ENCODE assay signal across 8 mouse cellular contexts in genomic region chr1:34434660-34435160, GRCm38 (mm10). TPM values are rescaled to one million over a fixed set of nuclear protein-coding genes. Genes with fewer than 3 reads are reported as not detected.
DNase-seq lines count a peak whose midpoint lies in the region; ATAC-seq lines count a peak whose summit lies in the region.

No protein-coding gene starts in this region.

- H3K27me3 ChIP-seq in intestine, embryonic 15.5 days (replicated peaks) = no peaks in the 10 kb centered on the region

- ATAC-seq in intestine, embryonic 15.5 days = peak; percentile 21
- ATAC-seq in megakaryocyte-erythroid progenitor cell, adult 5-6 weeks (replicated peaks; ENCODE audit: low FRiP score, low TSS enrichment, poor library complexity, severe bottlenecking) = peak; percentile 15

- peak overlapping the region; percentile 67 for H3K4me2 ChIP-seq in intestine, embryonic 15.5 days (replicated peaks)

- peak overlapping the region; percentile 45; the same call in 1 of the 2 replicates for H3K27ac ChIP-seq in intestine, embryonic 15.5 days

- H3K4me3 ChIP-seq in intestine, embryonic 15.5 days (replicated peaks) = peak overlapping the region; percentile 50

- peaks cover 12% of the 10 kb centered on the region; the same call in 1 of the 2 replicates for H3K36me3 ChIP-seq in intestine, embryonic 15.5 days

- intact Hi-C loops in left cerebral cortex, postnatal 14 days (cut with DNase I) = no loop called here

- H3K9ac ChIP-seq in intestine, embryonic 15.5 days = peak overlapping the region; percentile 49

- WGBS in intestine, embryonic 15.5 days = under 1% methylated on average over 30 of the region's 30 CpGs

- DNase-seq in adrenal gland, adult 2 months = peak; percentile 94
- DNase-seq in embryo, embryonic 11 days = peak; percentile 88
- peak; percentile 81 for DNase-seq in gastrocnemius, postnatal 25 days
- DNase-seq in left cerebral cortex, postnatal 14 days (ENCODE audit: low spot score in 2 of 2) = peak; percentile 90 to 94
- peak; percentile 77 for DNase-seq in right cerebral cortex, postnatal 14 days
- peak; percentile 88 for DNase-seq in urinary bladder, postnatal 25 days (ENCODE audit: low spot score)

- peaks cover 16% of the 10 kb centered on the region; the same call in 1 of the 2 replicates for H3K9me3 ChIP-seq in intestine, embryonic 15.5 days

- peaks cover 3% of the 10 kb centered on the region for H3K4me1 ChIP-seq in intestine, embryonic 15.5 days (replicated peaks)

RNA-seq across cellular contexts. Expression of gene Ccdc115, which starts 4.8 kb away (rescaled TPM):
- total RNA-seq in adrenal gland, adult 2 months (2021) = 10 to 100 TPM; 13.5 to 16.6 TPM
- 14.0 and 16.6 TPM in 2 replicates for polyA plus RNA-seq in adrenal gland, adult 2 months (2012; rRNA removed)
- total RNA-seq in gastrocnemius, postnatal 25 days (2021) = 10 to 100 TPM; 10.2 to 10.8 TPM
- polyA plus RNA-seq in intestine, embryonic 15.5 days (2015; fragmentation: Nextera tagmentation; extraction: Ambion mirVana) = 60.9 and 61.9 TPM in 2 replicates
- 10 to 100 TPM; 16.7 to 18.7 TPM for total RNA-seq in left cerebral cortex, postnatal 14 days (2021)
- total RNA-seq in megakaryocyte-erythroid progenitor cell, adult 5-6 weeks (2014; fragmentation: Nextera tagmentation) = 35.9 and 38.8 TPM in 2 replicates
- 42.1 and 45.4 TPM in 2 replicates for total RNA-seq in megakaryocyte-erythroid progenitor cell, adult 5-6 weeks (2017)

RNA-seq across cellular contexts. Expression of gene Imp4, which starts 4.9 kb away (rescaled TPM):
- 10 to 100 TPM; 60.7 to 76.7 TPM for total RNA-seq in adrenal gland, adult 2 months (2021)
- polyA plus RNA-seq in adrenal gland, adult 2 months (2012; rRNA removed) = 36.1 and 38.1 TPM in 2 replicates
- total RNA-seq in gastrocnemius, postnatal 25 days (2021) = 10 to 100 TPM; 12.6 to 14.4 TPM
- polyA plus RNA-seq in intestine, embryonic 15.5 days (2015; fragmentation: Nextera tagmentation; extraction: Ambion mirVana) = 109 and 113 TPM in 2 replicates
- total RNA-seq in left cerebral cortex, postnatal 14 days (2021) = 10 to 100 TPM; 31.5 to 32.4 TPM
- total RNA-seq in megakaryocyte-erythroid progenitor cell, adult 5-6 weeks (2014; fragmentation: Nextera tagmentation) = 55.7 and 74.9 TPM in 2 replicates
- 27.2 and 31.5 TPM in 2 replicates for total RNA-seq in megakaryocyte-erythroid progenitor cell, adult 5-6 weeks (2017)

RNA-seq across cellular contexts. Expression of gene Ptpn18, which starts 24.9 kb away (rescaled TPM):
- 1 to 10 TPM; 2.8 to 3.3 TPM for total RNA-seq in adrenal gland, adult 2 months (2021)
- 71.5 and 109 TPM in 2 replicates for polyA plus RNA-seq in adrenal gland, adult 2 months (2012; rRNA removed)
- total RNA-seq in gastrocnemius, postnatal 25 days (2021) = 1 to 10 TPM; 2.1 to 2.3 TPM
- 22.9 and 28.5 TPM in 2 replicates for polyA plus RNA-seq in intestine, embryonic 15.5 days (2015; fragmentation: Nextera tagmentation; extraction: Ambion mirVana)
- total RNA-seq in left cerebral cortex, postnatal 14 days (2021) = 1 to 10 TPM; 2.5 to 4.7 TPM
- 12.5 and 40.1 TPM in 2 replicates for total RNA-seq in megakaryocyte-erythroid progenitor cell, adult 5-6 weeks (2014; fragmentation: Nextera tagmentation)
- total RNA-seq in megakaryocyte-erythroid progenitor cell, adult 5-6 weeks (2017) = 27.3 and 67.9 TPM in 2 replicates

Comparison
In these comparisons a context has a peak if more than half of its experiments do, and no peak if none do; other contexts are left out.
1. Peak in every context shown above with its lines: DNase-seq, ATAC-seq, H3K4me3 ChIP-seq and H3K27ac ChIP-seq.